ENCODE assay signal across 19 mouse cellular contexts in the genomic region with DNA sequence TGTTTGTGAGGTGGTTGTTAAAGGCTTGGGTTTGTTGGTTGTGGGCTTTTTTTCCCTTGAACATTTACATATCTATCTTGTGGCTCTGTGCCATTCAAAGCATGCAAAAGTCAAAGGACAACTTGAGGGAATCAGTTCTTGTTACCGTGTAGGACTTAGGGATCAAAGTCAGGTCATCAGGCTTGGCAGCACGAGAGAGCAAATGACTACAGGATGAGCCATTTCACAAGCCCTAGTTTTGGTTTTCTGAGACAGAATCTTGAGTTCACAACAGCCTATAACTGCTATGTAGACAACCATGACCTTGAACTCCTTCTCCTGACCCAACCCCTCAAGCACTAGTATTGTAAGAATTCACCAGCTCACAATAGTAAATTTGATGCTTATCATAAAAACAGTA. TPM values are rescaled to one million over a fixed set of nuclear protein-coding genes. Genes with fewer than 3 reads are reported as not detected.
A peak's percentile ranks its signal among the peaks of the same experiment; 100 is the strongest.
DNase-seq lines count a peak whose midpoint lies in the region; ATAC-seq and TF ChIP-seq lines count a peak whose summit lies in the region.
"Had no signal": no experiment of that assay in that cellular context is flagged by ENCODE, and none has a peak within 500 bp of the region (broad histone marks: within the 10 kb centered on the region; RNA-seq: fewer than 3 reads in every experiment).

No protein-coding gene starts in this region.

- peaks cover 25% of the 10 kb centered on the region for H3K4me1 ChIP-seq in liver, adult 2 months (ENCODE audit: control insufficient read depth, insufficient read depth, low read length)
- peaks cover 67% of the 10 kb centered on the region for H3K4me1 ChIP-seq in liver, embryonic 11.5 days (replicated peaks; ENCODE audit: control insufficient read depth, insufficient read depth, low read length)

- no peak overlapping the region for H3K4me2 ChIP-seq in liver, embryonic 11.5 days
- H3K4me2 ChIP-seq: heart, embryonic 13.5 days; limb, embryonic 12.5 days; lung, embryonic 14.5 days had no signal

- DNase-seq in gastrocnemius, adult 2 months: no peak
- DNase-seq in gastrocnemius, postnatal 36 days: no peak
- peak; percentile 83 for DNase-seq in liver, adult 2 months (ENCODE audit: extremely low read depth, low read depth, low spot score)
- DNase-seq in liver, embryonic 11.5 days (ENCODE audit: low spot score): no peak
- DNase-seq in induced T-regulatory cell, adult 2 months (ENCODE audit: low read depth): peak; percentile 73
- DNase-seq in naive thymus-derived CD4-positive, alpha-beta T cell, adult 2 months (ENCODE audit: low read depth): peak; percentile 38
- no peak for DNase-seq in spleen, postnatal 4 days (ENCODE audit: low spot score in 2 of 2)
- DNase-seq: adrenal gland, postnatal 25 days; cerebellum, adult 9-10 months; forebrain, postnatal 0 days; heart, postnatal 4 days; kidney, adult 18-20 months; kidney, postnatal 10 days; lung, embryonic 14.5 days had no signal

- H3K27ac ChIP-seq in gastrocnemius, adult 2 months: peak overlapping the region; percentile 1; the same call in 1 of the 2 replicates
- no peak overlapping the region for H3K27ac ChIP-seq in liver, adult 2 months (replicated peaks; ENCODE audit: insufficient read depth, low read depth, low read length)
- no peak overlapping the region for H3K27ac ChIP-seq in liver, embryonic 11.5 days (ENCODE audit: low read depth, low read length)
- H3K27ac ChIP-seq: heart, embryonic 13.5 days; hindbrain, embryonic 15.5 days; limb, embryonic 12.5 days; midbrain, embryonic 13.5 days had no signal

- H3K79me2 ChIP-seq in liver, adult 2 months (ENCODE audit: control insufficient read depth, insufficient read depth, low read length): peaks cover 59% of the 10 kb centered on the region

- H3K9ac ChIP-seq in liver, adult 2 months (ENCODE audit: low read depth, low read length): no peak overlapping the region
- no peak overlapping the region for H3K9ac ChIP-seq in liver, embryonic 11.5 days (ENCODE audit: low read depth, low read length)
- H3K9ac ChIP-seq: forebrain, postnatal 0 days; heart, embryonic 13.5 days; hindbrain, embryonic 15.5 days; limb, embryonic 12.5 days; lung, embryonic 14.5 days; midbrain, embryonic 13.5 days had no signal

- WGBS in liver, adult 2 months: 6% methylated on average over 2 of the region's 2 CpGs
- 68% methylated on average over 2 of the region's 2 CpGs for WGBS in liver, embryonic 11.5 days

- no peaks in the 10 kb centered on the region for H3K36me3 ChIP-seq in liver, adult 2 months (ENCODE audit: control insufficient read depth, insufficient read depth, low read length)
- no peaks in the 10 kb centered on the region for H3K36me3 ChIP-seq in liver, embryonic 11.5 days (ENCODE audit: control insufficient read depth, insufficient read depth, low read length)
- H3K36me3 ChIP-seq: heart, embryonic 13.5 days; hindbrain, embryonic 15.5 days; limb, embryonic 12.5 days; midbrain, embryonic 13.5 days had no signal

- no peak for ATAC-seq in liver, embryonic 11.5 days (replicated peaks; ENCODE audit: low FRiP score)
- no peak for ATAC-seq in frontal cortex, adult (ENCODE audit: low TSS enrichment)
- ATAC-seq: forebrain, postnatal 0 days; midbrain, embryonic 13.5 days had no signal

- intact Hi-C loops in gastrocnemius, adult 2 months (cut with DNase I): loop anchor here (5.0 kb wide), 1 partner anchor 51 kb away; no protein-coding TSS in a partner anchor
- intact Hi-C loops in gastrocnemius, postnatal 36 days (cut with DNase I): loop anchor here (5.0 kb wide), 1 partner anchor 51 kb away; no protein-coding TSS in a partner anchor

- H3K4me3 ChIP-seq in gastrocnemius, adult 2 months: no peak overlapping the region
- no peak overlapping the region for H3K4me3 ChIP-seq in liver, adult 2 months (ENCODE audit: insufficient read depth, low read depth, low read length)
- H3K4me3 ChIP-seq in liver, embryonic 11.5 days (ENCODE audit: low read depth, low read length): no peak overlapping the region
- H3K4me3 ChIP-seq: heart, embryonic 13.5 days; hindbrain, embryonic 15.5 days; limb, embryonic 12.5 days; midbrain, embryonic 13.5 days had no signal

- H3K9me3 ChIP-seq in liver, embryonic 11.5 days (ENCODE audit: control insufficient read depth, low read length): no peaks in the 10 kb centered on the region
- H3K9me3 ChIP-seq: heart, embryonic 13.5 days; hindbrain, embryonic 15.5 days; limb, embryonic 12.5 days; midbrain, embryonic 13.5 days had no signal

- TF ChIP-seq CTCF in gastrocnemius, adult 2 months (IDR thresholded peaks at IDR 0.05): no peak
- no peak for TF ChIP-seq CTCF in liver, adult 2 months (IDR thresholded peaks at IDR 0.05; ENCODE audit: low read depth, low read length)

- TF ChIP-seq POLR2A in liver, adult 2 months (IDR thresholded peaks at IDR 0.05; ENCODE audit: extremely low read depth, insufficient read depth, low read length): no peak

- no peaks in the 10 kb centered on the region for H3K27me3 ChIP-seq in liver, adult 2 months (ENCODE audit: control insufficient read depth, insufficient read depth, low read length)
- no peaks in the 10 kb centered on the region for H3K27me3 ChIP-seq in liver, embryonic 11.5 days (replicated peaks; ENCODE audit: control insufficient read depth, insufficient read depth, low read length)
- H3K27me3 ChIP-seq: heart, embryonic 13.5 days; hindbrain, embryonic 15.5 days; limb, embryonic 12.5 days; midbrain, embryonic 13.5 days had no signal

RNA-seq across cellular contexts. Expression of gene Ankrd11, which starts 3.7 kb away (rescaled TPM):
- total RNA-seq in gastrocnemius, adult 2 months (2021): 10 to 100 TPM; 60.3 to 62.1 TPM
- total RNA-seq in gastrocnemius, postnatal 36 days (2021): 10 to 100 TPM; 47.4 to 55.4 TPM
- 22.1 and 28.0 TPM in 2 replicates for total RNA-seq in liver, adult 2 months (2014; rRNA removed)
- 22.7 and 28.3 TPM in 2 replicates for polyA plus RNA-seq in liver, adult 2 months (2012; rRNA removed)
- polyA plus RNA-seq in liver, embryonic 11.5 days (2014; fragmentation: Nextera tagmentation; extraction: Ambion mirVana): 49.2 and 53.8 TPM in 2 replicates

RNA-seq across cellular contexts. Expression of gene Spg7, which starts 24.4 kb away (rescaled TPM):
- 10 to 100 TPM; 67.4 to 74.9 TPM for total RNA-seq in gastrocnemius, adult 2 months (2021)
- 10 to 100 TPM; 60.6 to 71.8 TPM for total RNA-seq in gastrocnemius, postnatal 36 days (2021)
- 27.4 and 29.5 TPM in 2 replicates for total RNA-seq in liver, adult 2 months (2014; rRNA removed)
- 62.4 and 81.4 TPM in 2 replicates for polyA plus RNA-seq in liver, adult 2 months (2012; rRNA removed)
- polyA plus RNA-seq in liver, embryonic 11.5 days (2014; fragmentation: Nextera tagmentation; extraction: Ambion mirVana): 41.3 and 46.0 TPM in 2 replicates

Comparison
In these comparisons a context has a peak if more than half of its experiments do, and no peak if none do; other contexts are left out.
1. DNase-seq: peak in liver, adult 2 months (single experiment), induced T-regulatory cell, adult 2 months (single experiment) and naive thymus-derived CD4-positive, alpha-beta T cell, adult 2 months (single experiment); none in gastrocnemius, adult 2 months (single experiment), gastrocnemius, postnatal 36 days (0 of 2), liver, embryonic 11.5 days (single experiment) and spleen, postnatal 4 days (0 of 2).